Mouse (Mus musculus): Measurements from ENCODE around the gene Arhgap29.

Gene Arhgap29

GRCm38 (mm10) chr3:122010292-122010691 is 58.0 kb downstream of the Arhgap29 start:
- no peak for DNase-seq (ENCODE audit: low spot score)

GRCm38 (mm10) chr3:122012464-122012863 is 60.1 kb downstream of the Arhgap29 start:
- DNase-seq (ENCODE audit: low spot score), result no peak

- DNase-seq (ENCODE audit: low spot score), result no peak
Measured at GRCm38 (mm10) chr3:122018421-122018820, 66.1 kb downstream of the Arhgap29 start.

DNA sequence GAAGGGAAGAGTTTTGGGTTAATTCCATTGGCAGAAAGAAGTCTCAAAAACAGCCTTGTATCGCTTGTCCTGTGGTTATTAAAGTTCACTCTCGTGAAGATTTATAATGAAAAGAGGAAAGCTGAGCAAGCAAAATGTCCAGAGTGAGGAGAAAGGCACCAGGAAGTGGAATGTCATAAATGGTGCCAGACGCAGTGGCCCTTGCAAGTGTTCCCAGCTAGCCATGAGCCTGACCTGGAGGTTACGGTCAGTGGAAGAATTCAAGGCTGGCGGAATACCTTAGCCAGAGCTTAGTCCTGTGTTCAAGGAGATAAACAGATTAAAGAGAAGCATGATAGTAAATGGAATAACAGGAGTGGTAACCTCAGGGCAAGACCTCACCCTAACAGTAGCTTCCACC is 66.8 kb downstream of the Arhgap29 start:
- no peak for DNase-seq (ENCODE audit: low spot score)

DNA sequence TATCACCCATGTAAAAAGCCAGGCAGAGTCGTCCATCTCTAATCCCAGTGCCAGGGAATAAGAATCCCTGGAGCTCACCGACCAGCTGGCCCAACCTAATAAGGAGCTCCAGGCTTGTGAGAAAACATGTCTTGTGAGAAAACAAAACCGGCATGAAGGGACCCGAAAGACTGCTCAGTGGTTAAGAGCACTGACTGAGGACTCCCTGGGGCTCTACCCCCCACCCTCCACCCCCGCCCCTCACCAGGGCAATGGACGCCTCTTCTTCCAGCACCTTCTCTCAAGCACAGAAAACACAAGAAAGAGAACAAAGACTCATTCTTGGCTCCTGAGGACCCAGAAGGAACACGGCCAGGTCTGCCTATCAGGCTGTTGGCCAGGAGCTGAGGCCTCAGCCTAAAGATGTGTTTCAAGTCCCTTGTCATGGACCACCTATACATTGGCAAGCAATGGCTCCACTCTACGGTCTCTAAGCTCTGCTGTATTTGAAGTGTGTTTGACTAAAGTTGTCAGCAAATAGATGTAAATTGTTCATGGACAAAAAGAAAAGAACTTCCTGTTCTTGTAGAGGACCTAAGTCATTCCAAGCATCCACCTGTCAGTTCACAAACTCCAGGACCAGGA is 68.8 kb downstream of the Arhgap29 start:
- DNase-seq (ENCODE audit: low spot score), result no peak

- DNase-seq (ENCODE audit: low spot score), result peak; percentile 34
Measured at GRCm38 (mm10) chr3:122022355-122022754, 70.0 kb downstream of the Arhgap29 start.

GRCm38 (mm10) chr3:122026676-122027075 is 74.3 kb downstream of the Arhgap29 start:
- DNase-seq (ENCODE audit: low spot score), result no peak

GRCm38 (mm10) chr3:122027776-122028175 is 75.4 kb downstream of the Arhgap29 start:
- no peak for DNase-seq (ENCODE audit: low spot score)

DNA sequence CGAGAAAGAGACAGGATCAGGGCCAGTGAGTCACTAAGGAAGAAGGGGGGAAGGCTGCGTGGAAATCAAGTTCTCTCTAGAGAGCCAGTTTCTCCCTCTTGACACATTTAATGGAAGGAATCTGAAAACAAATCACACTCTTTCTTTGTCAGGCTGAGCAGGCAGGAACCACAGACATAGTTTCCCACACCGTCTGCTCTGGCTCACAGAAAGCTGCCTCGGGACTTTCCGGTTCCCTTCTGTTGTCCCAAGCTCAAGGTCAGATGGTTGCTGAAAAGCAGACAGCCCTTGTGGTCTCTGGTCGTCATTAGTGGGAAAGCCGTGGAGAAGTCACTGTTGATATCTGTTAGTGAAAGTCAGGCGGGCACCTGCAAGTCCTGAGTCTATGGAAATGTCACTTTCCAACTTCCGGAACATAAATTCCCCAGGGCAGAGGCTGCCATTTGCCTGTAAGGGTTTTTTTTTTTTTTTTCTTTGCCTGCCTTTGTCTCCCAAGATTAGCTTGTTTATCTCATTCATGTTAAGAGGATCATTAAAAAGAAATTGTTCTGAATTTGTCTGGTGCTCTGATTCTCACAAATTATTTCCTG is 81.0 kb downstream of the Arhgap29 start:
- DNase-seq (ENCODE audit: low spot score), result peak; percentile 20

DNA sequence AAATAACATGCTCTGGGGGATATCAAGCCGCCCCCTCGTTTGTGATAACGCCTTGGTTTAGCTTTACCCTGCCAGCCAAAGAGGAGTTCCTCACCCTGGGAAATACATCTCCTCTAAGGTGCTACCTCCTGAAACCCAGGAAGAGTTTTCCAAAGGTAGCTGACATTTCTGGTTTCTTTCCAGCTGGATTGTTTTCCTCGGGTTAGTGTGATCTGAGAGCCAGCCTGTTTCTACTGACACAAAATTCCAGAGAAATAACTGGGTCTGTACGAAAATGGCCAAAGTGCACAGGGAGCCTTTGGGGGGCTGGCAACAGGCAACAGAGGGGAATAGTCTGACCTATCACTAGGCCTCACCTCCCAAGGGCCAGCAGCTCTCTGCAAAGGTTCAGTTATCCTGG is 81.9 kb downstream of the Arhgap29 start:
- DNase-seq (ENCODE audit: low spot score), result no peak

DNA sequence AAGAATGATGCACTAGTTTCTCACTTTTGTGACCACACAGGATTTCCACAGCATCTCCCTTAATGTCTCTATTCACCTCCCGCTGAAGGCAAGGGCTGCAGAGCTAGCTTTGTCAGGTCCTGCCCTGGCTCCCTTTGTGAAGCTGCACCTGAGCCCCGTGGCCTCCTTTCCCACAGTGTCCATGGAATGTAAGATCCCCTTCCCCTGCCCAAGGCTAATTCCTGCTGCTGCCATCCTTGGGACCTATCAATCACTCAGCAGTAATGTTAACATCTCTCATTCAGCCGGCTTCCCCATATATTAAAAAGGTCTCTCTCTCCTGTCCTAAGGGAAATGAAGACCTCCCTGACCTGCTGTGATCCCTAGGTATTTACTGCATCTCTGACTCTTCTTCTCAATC is 82.8 kb downstream of the Arhgap29 start:
- DNase-seq (ENCODE audit: low spot score), result no peak

DNA sequence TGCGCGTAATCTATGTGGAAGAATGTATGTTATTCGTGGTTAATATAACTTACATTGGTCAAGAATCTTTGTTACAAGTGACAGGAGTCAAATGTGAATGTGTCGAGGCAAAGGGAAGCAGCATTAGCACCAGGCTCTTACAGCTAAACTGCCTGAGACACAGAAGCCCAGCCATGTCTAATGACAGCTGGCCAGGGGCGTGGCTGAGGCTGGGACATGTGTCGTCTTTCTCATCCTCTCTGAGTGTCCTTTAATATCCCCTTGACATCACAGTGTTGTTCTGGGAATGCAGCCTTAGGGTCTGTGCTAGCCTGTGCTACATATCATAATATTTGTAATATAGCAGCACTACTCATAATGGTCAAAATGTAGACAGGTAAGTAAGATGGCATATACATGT is 88.2 kb downstream of the Arhgap29 start:
- DNase-seq (ENCODE audit: low spot score), result no peak

DNA sequence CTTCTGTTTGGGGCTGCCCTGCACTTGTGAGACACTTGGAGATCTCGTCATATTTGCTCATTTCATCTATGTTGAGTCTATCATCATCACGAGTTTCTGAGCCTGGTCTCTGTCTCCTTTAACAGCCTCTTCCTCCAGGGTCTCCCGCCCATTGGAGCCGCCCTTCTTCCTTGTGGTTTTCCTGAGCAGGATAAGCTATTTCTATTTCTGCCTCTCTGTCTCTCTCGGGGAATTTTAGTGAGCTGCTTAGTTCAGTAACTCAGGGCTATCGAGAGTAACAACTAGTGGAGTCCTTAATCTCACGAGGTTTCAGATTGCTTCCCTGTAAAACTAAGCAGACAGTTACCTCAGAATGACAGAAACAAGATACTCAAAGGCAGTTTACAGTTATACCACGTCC is 90.8 kb downstream of the Arhgap29 start:
- DNase-seq (ENCODE audit: low spot score), result no peak

GRCm38 (mm10) chr3:122043799-122044547 is 91.6 kb downstream of the Arhgap29 start, which contains the start of gene Abca4:
TSS of gene Abca4 (plus strand) at chr3:122044443.
- DNase-seq (ENCODE audit: low spot score), result no peak

- DNase-seq (ENCODE audit: low spot score), result no peak
Measured at GRCm38 (mm10) chr3:122046187-122046620, 93.9 kb downstream of the Arhgap29 start.

DNA sequence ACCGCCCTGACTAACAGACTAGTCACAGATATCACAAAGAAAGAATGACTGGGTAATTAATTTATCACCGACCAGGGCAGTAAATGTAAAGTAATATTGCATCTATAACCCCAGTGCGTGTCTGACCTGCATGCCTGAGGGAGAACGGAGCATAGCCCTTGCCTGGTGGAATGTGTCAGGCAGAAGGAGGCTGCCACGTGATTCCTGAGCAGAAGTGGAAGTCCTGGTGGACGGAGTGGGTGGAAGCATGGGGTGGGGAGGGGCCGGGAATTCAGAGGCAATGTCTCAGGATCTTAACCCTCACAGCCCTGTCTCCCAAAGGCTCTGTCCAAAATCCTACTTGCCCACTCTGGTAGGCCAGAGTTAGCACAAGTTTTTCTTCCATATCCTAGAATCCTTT is 95.1 kb downstream of the Arhgap29 start:
- DNase-seq (ENCODE audit: low spot score), result no peak

GRCm38 (mm10) chr3:122047921-122048861 is 95.8 kb downstream of the Arhgap29 start:
- DNase-seq (ENCODE audit: low spot score), result peak; percentile 53

DNA sequence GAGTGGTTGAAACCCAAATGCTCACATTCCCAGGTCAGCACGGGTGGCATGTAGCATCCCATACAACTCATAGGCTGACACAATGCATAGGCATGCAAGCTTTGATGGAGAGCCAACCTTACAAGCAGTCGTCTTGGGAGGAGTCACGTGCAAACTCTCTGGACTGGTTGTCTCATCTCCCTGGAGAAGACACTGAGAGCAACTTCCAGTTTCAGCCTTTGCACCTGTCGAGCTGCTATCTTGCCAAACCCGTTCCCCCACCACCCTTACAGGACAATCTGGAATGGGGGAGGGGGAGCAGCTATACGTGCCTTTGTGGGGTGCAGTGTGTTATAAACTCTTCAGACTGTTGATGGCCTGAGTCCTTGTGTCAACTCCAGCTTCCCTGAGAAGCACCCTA is 96.8 kb downstream of the Arhgap29 start:
- DNase-seq (ENCODE audit: low spot score), result no peak

DNA sequence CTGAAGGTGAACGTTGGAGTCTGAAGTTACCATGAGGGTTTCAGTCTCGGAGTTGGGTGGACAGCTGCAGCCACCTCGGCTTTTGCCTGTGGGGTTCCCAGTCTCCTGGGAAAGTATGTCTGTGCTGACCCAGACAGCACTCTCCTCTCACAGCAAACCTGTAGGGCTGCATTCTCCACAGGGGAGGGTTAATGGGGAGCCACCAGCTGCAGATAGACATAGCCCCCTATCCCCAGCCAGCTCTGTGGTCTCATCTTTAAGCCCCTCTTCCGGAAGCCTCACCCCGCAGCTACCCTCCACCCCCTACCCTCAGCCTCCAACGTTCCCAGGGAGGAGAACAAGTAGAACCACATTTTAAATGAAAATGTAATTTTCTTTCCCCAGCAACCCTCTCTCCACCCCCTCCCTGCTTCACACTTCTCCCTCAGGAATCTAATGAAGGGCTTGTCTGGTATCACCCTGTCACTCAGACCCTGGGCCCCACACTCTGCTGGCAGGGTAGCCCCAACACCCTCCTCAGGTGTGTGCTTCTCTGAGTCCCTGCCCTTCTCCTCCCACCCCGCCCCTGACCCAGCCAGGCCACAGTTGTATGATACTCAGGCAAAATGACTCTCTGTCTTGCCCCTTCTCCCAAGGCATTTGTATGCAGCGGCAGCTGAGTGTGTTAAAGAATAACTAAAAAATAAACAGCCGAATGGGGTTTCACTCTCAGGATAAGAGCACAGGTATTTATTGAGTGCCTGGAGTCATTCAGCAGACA is 106.3 kb downstream of the Arhgap29 start:
- DNase-seq (ENCODE audit: low spot score), result no peak

DNA sequence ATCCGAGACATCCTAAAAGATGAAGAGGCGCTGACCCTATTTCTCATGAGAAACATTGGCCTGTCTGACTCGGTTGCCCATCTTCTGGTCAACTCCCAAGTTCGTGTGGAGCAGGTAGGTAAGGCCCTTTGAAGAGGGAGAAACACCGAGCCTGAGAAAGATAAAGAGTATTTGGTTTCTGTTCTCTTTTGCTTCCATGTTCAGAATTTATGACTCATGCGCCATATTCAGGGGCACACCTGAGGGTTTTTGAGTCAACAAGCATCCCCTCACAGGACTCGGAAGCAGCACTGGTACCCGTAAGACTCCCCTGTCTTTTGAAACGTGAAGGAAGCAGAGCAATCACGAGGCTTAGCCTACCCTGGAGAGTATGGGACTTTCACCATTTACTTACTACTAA is 110.2 kb downstream of the Arhgap29 start:
- no peak for DNase-seq (ENCODE audit: low spot score)
